Mouse (Mus musculus) hematopoietic stem cell, adult 5-6 weeks (primary cell): Measurements from ENCODE around the gene Ptma. TPM values are rescaled to one million over a fixed set of nuclear protein-coding genes. Genes with fewer than 3 reads are reported as not detected.

Experiments
- ATAC-seq, 2 experiments: fragments of 125-278 bp in 1 of 2; replicated peaks in 1 of 2; 2 replicates each; pipeline ENCODE4 v1.8.0; 2016 to 2017; ENCODE audit warnings: inconsistent platforms in 2 of 2, mild to moderate bottlenecking in 2 of 2, moderate number of reproducible peaks in 2 of 2, low read depth in 1 of 2, moderate TSS enrichment in 1 of 2; ENCODE audit not compliant: low FRiP score in 2 of 2, poor library complexity in 2 of 2, severe bottlenecking in 2 of 2, insufficient read depth in 1 of 2, low TSS enrichment in 1 of 2
- total RNA-seq: library from RNA; stranded (forward); fragments of 172-1452, 232-1000 nt; gene quantifications from 2 replicates; pipeline ENCODE4 v1.2.3, GENCODE M21; 2017

Gene Ptma
- total RNA-seq, 1 experiment from 2014 or later: 6,011 TPM

- no peak for ATAC-seq
Measured at GRCm38 (mm10) chr1:86562663-86563062, 36.1 kb downstream of the Ptma start.

- no peak for ATAC-seq
Measured at GRCm38 (mm10) chr1:86568409-86568808, 41.9 kb downstream of the Ptma start.

GRCm38 (mm10) chr1:86569292-86569860 lies 42.9 kb downstream of the Ptma start:
- ATAC-seq: no peak

- no peak; a peak in 1 of 4 replicates for ATAC-seq
Measured at GRCm38 (mm10) chr1:86571381-86571780, 44.9 kb downstream of the Ptma start.

- ATAC-seq: no peak
Measured at GRCm38 (mm10) chr1:86571941-86572340, 45.4 kb downstream of the Ptma start.

Other genes starting within 250 kb of the Ptma start
- 1.3 and 2.1 TPM in 2 replicates for gene B3gnt7, start 223.9 kb upstream of the Ptma start, total RNA-seq
- 725 and 1,004 TPM in 2 replicates for gene Ncl, start 167.3 kb upstream of the Ptma start, total RNA-seq
- gene Nmur1, start 100.5 kb upstream of the Ptma start, total RNA-seq: not detected in 2 replicates
- not detected in 2 replicates for gene Tex44, start 100.4 kb upstream of the Ptma start, total RNA-seq
- 11.5 and 11.8 TPM in 2 replicates for gene Pde6d, start 55.9 kb downstream of the Ptma start, total RNA-seq
- 10.0 and 15.0 TPM in 2 replicates for gene Cops7b, start 56.2 kb downstream of the Ptma start, total RNA-seq
- not detected in 2 replicates for gene Nppc, start 143.8 kb downstream of the Ptma start, total RNA-seq
- 34.6 and 42.1 TPM in 2 replicates for gene Dis3l2, start 177.1 kb downstream of the Ptma start, total RNA-seq